Mouse (Mus musculus) hindbrain, embryonic 14.5 days (tissue): ENCODE measurements around the gene Hcls1. TPM values are rescaled to one million over a fixed set of nuclear protein-coding genes. Genes with fewer than 3 reads are reported as not detected.
A peak's percentile ranks its signal among the peaks of the same experiment; 100 is the strongest.

Source experiments
- ATAC-seq: fragments of 200-750 bp; cut with Nextera tagmentation; 2 replicates; pipeline ENCODE4 v1.8.0; 2017; ENCODE audit warnings: moderate number of reproducible peaks, mild to moderate bottlenecking, moderate TSS enrichment, moderate library complexity; ENCODE audit not compliant: low FRiP score
- DNase-seq: peaks from one replicate; pipeline ENCODE4 v3.0.0-alpha.2; 2015; ENCODE audit warnings: low spot score
- H3K27ac ChIP-seq: fragments of 300-500 bp; sonication (generic); 2 replicates; pipeline ENCODE4 v1.5.1; 2014; ENCODE audit warnings: mild to moderate bottlenecking, moderate library complexity
- H3K27me3 ChIP-seq: fragments of 300-500 bp; sonication (generic); 2 replicates; pipeline ENCODE4 v1.6.1; 2014; ENCODE audit warnings: mild to moderate bottlenecking, low read length, mixed read lengths; ENCODE audit not compliant: control insufficient read depth, insufficient read depth
- H3K36me3 ChIP-seq: fragments of 300-500 bp; sonication (generic); replicated peaks from 2 replicates; pipeline ENCODE4 v1.6.1; 2014; ENCODE audit not compliant: control insufficient read depth, insufficient read depth
- H3K4me1 ChIP-seq: fragments of 300-500 bp; sonication (generic); replicated peaks from 2 replicates; pipeline ENCODE4 v1.6.1; 2014; ENCODE audit warnings: antibody characterized with exemption, low read length, mixed read lengths; ENCODE audit not compliant: control insufficient read depth, insufficient read depth
- H3K4me2 ChIP-seq: fragments of 300-500 bp; sonication (generic); replicated peaks from 2 replicates; pipeline ENCODE4 v1.6.1; 2014; ENCODE audit warnings: mild to moderate bottlenecking, moderate library complexity
- H3K4me3 ChIP-seq: fragments of 300-500 bp; sonication (generic); replicated peaks from 2 replicates; pipeline ENCODE4 v1.5.1; 2014; ENCODE audit warnings: mild to moderate bottlenecking, low read length
- H3K9ac ChIP-seq: fragments of 300-500 bp; sonication (generic); 2 replicates; pipeline ENCODE4 v1.6.1; 2014
- H3K9me3 ChIP-seq: fragments of 300-500 bp; sonication (generic); 2 replicates; pipeline ENCODE4 v1.6.1; 2016; ENCODE audit warnings: low read length; ENCODE audit not compliant: control insufficient read depth
- WGBS: fragments of 180-500 bp; shearing (Covaris S2); extraction: QIAGEN DNeasy Blood & Tissue Kit; methylation state at CpG from one replicate; pipeline ENCODE4 v1.1.7; 2014; 5-methylcytosine and 5-hydroxymethylcytosine counted together
- polyA plus RNA-seq: library from polyadenylated mRNA; unstranded; fragments of >200 nt; fragmentation: Nextera tagmentation; extraction: Ambion mirVana; gene quantifications from 2 replicates; pipeline ENCODE4 v1.2.1, GENCODE M21; 2014

Gene Hcls1
- polyA plus RNA-seq, 1 experiment from 2014 or later = 0.99 TPM

DNA sequence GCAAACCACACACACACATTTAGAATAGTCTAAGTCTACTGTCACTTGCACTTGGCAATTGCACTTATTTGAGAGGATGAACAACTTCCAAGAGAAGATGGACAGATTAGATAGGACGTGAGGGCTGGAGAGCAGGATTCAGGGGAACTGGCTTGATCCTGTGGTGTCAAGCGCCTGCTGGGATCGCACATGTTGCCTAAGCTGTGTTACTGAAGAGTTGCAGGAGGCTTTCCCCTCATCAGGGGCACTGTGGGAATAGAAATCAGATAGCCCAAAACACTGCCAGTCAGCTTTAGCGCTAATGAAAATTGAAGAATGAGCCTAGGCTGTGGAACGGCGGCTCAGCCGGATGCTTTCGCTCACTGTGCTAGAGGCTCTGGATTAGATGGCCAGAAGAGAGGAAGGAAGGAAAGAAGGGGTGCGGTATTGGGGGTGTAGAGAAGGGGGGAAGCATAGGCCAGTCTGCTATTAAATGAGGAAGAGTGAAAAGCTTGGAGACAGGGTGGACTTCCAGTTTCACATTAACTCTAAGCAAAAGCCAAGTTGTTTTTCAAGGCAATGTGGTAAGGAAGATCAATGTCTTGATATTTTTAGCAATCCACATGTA is 64.7 kb downstream of the Hcls1 start:
- WGBS = 85% methylated on average over 9 of the region's 9 CpGs
- H3K9me3 ChIP-seq = no peaks in the 10 kb centered on the region
- no peak for DNase-seq

DNA sequence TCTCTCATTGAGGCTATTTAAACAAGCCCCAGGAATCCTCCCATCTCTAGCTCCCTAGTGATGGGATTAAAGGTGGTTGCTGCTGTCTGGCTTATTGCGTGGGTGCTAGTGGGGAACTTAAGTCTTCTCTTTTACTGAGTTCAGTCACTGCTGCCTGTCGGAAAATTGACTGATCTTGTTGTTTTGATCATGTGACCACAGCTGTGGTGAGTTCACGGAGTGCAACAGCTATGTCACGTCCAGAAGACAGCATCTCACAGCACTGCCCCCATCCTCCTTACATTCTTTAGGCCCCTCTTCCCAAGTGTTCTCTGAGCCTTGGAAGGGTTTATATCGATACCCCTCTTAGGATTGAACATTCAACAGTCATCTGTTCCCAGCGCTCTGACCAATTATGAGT is 74.5 kb downstream of the Hcls1 start:
- ATAC-seq (no peak), DNase-seq (no peak)
- peaks cover 13% of the 10 kb centered on the region for H3K4me1 ChIP-seq
- no peaks in the 10 kb centered on the region for H3K9me3 ChIP-seq
- no peak overlapping the region for H3K27ac ChIP-seq
- no peaks in the 10 kb centered on the region for H3K27me3 ChIP-seq
- 68% methylated on average over 6 of the region's 6 CpGs for WGBS
- H3K4me2 ChIP-seq = no peak overlapping the region
- no peak overlapping the region for H3K9ac ChIP-seq
- H3K4me3 ChIP-seq = no peak overlapping the region
- H3K36me3 ChIP-seq = no peaks in the 10 kb centered on the region

More for the DNA sequence above, 64.7 kb downstream of the Hcls1 start:
- ATAC-seq = no peak
- no peak overlapping the region for H3K9ac ChIP-seq
- no peak overlapping the region for H3K4me2 ChIP-seq
- H3K27me3 ChIP-seq = no peaks in the 10 kb centered on the region
- H3K27ac ChIP-seq = no peak overlapping the region
- no peaks in the 10 kb centered on the region for H3K4me1 ChIP-seq
- H3K4me3 ChIP-seq = no peak overlapping the region
- H3K36me3 ChIP-seq = no peaks in the 10 kb centered on the region

- no peak overlapping the region for H3K9ac ChIP-seq
- no peak overlapping the region; the same call in 1 of the 2 replicates for H3K4me3 ChIP-seq
- H3K9me3 ChIP-seq = no peaks in the 10 kb centered on the region
- no peaks in the 10 kb centered on the region for H3K36me3 ChIP-seq
- DNase-seq (peak; percentile 79), ATAC-seq (peak; percentile 52; the same call in 1 of the 2 replicates)
- 59% methylated on average over 4 of the region's 4 CpGs for WGBS
- H3K27ac ChIP-seq = no peak overlapping the region
- no peaks in the 10 kb centered on the region for H3K27me3 ChIP-seq
- H3K4me1 ChIP-seq = peaks cover 13% of the 10 kb centered on the region
- H3K4me2 ChIP-seq = no peak overlapping the region
Measured at GRCm38 (mm10) chr16:37010370-37010769, 75.6 kb downstream of the Hcls1 start.

DNA sequence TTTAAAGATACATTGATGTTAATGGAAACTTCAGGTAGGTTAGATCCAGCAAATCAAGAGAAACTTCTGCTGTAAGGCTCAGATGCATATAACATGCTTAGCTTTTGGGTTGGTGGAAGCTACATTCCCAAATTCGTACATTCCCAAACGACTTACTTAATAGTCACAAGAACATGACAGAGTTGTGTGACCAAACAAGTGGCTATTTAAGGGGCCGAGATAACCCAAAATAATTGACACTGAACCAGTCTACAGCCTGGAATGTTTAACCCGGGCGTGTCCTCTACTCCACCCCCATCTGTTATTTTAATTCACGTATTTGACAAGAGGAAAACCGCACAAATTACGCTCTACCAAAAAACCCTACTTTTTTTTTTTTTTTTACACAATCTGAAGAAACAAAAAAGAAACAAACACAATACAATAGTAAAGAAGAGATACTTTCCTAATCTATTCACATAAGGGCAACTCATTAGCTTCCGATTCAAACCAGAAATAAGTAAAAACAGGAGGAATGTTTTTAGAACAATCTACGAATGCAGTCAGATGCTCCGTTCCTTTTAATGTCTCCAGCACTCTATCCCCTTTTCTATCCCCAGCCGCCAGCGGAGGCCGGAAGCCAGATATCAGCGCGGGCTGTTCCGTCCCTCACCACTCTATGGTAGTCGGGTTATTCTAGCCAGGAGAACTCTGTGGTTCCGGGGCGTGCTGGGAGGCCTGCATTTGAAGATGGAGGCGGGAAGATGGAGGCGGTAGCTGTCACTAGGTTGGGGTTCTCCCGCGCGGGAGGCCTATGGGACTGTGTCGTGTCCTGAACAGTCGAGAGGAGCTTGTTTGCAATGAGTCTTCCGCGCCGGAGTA is 76.5 kb downstream of the Hcls1 start, which contains the start of gene Polq:
Gene Polq, plus strand, starts transcription at position 726 of the 861 bp plus-strand sequence.
- peak within 1 kb of the TSS; percentile 52 for H3K9ac ChIP-seq
- H3K4me3 ChIP-seq = peak within 1 kb of the TSS; percentile 67
- no peaks in the 10 kb centered on the region for H3K27me3 ChIP-seq
- ATAC-seq = peak; percentile 98
- no peaks in the 10 kb centered on the region; the same call in 1 of the 2 replicates for H3K36me3 ChIP-seq
- peak; percentile 95 for DNase-seq
- H3K4me2 ChIP-seq = peak within 1 kb of the TSS; percentile 86
- 6% methylated on average over 30 of the region's 30 CpGs for WGBS
- no peak within 1 kb of the TSS for H3K27ac ChIP-seq
- H3K9me3 ChIP-seq = no peaks in the 10 kb centered on the region
- H3K4me1 ChIP-seq = peaks cover 13% of the 10 kb centered on the region

DNA sequence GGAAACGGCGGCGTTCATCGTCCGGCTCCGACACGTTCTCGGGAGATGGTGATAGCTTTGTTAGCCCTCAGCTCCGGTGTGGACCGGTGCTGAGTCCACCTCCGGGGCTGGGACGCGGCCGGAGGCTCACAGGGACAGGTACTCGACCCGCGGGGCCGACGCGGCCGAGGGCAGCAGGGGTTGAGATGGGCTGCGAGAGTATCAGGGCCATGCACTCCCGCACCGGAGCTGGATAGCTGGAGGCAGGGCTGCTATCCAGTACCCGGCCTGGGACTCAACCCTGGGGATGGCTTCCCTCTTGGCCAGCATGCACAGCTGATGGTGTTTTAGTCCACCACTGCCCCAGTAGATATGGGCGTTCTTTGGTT is 77.1 kb downstream of the Hcls1 start:
- ATAC-seq (peak; percentile 67), DNase-seq (no peak)
- Histone ChIP-seq H3K4me2 (peak overlapping the region; percentile 86), H3K9me3 (no peaks in the 10 kb centered on the region), H3K27me3 (no peaks in the 10 kb centered on the region), H3K9ac (peak overlapping the region; percentile 52), H3K27ac (no peak overlapping the region), H3K4me1 (peaks cover 13% of the 10 kb centered on the region), H3K4me3 (peak overlapping the region; percentile 67), H3K36me3 (no peaks in the 10 kb centered on the region; the same call in 1 of the 2 replicates)
- WGBS = under 1% methylated on average over 26 of the region's 26 CpGs

GRCm38 (mm10) chr16:37012336-37012735 is 77.6 kb downstream of the Hcls1 start:
- H3K4me1 ChIP-seq = peaks cover 13% of the 10 kb centered on the region
- H3K36me3 ChIP-seq = no peaks in the 10 kb centered on the region; the same call in 1 of the 2 replicates
- no peak overlapping the region for H3K27ac ChIP-seq
- no peaks in the 10 kb centered on the region for H3K9me3 ChIP-seq
- DNase-seq (no peak), ATAC-seq (no peak)
- H3K27me3 ChIP-seq = no peaks in the 10 kb centered on the region
- WGBS = 61% methylated on average over 5 of the region's 5 CpGs
- H3K4me2 ChIP-seq = peak overlapping the region; percentile 86
- peak overlapping the region; percentile 67 for H3K4me3 ChIP-seq
- H3K9ac ChIP-seq = peak overlapping the region; percentile 52

Other genes with a start within 250 kb of the Hcls1 start
- gene Ildr1, start 241.0 kb upstream of the Hcls1 start, polyA plus RNA-seq = 0.19 and 0.48 TPM in 2 replicates
- gene Slc15a2, start 150.0 kb upstream of the Hcls1 start, polyA plus RNA-seq = 14.9 and 16.3 TPM in 2 replicates
- 61.5 and 62.4 TPM in 2 replicates for gene Iqcb1, start 106.6 kb upstream of the Hcls1 start, polyA plus RNA-seq
- gene Eaf2, start 60.0 kb upstream of the Hcls1 start, polyA plus RNA-seq = 0.27 and 0.89 TPM in 2 replicates
- gene Golgb1, start 59.8 kb upstream of the Hcls1 start, polyA plus RNA-seq = 63.0 and 86.1 TPM in 2 replicates
- 0.09 TPM in 1 of 2 replicates, not detected in the other for gene Fbxo40, start 55.5 kb downstream of the Hcls1 start, polyA plus RNA-seq
- gene Polq, start 76.8 kb downstream of the Hcls1 start, polyA plus RNA-seq = 2.6 and 2.7 TPM in 2 replicates